Comparison of ENCODE assay signal across 25 mouse cellular contexts in the genomic region with DNA sequence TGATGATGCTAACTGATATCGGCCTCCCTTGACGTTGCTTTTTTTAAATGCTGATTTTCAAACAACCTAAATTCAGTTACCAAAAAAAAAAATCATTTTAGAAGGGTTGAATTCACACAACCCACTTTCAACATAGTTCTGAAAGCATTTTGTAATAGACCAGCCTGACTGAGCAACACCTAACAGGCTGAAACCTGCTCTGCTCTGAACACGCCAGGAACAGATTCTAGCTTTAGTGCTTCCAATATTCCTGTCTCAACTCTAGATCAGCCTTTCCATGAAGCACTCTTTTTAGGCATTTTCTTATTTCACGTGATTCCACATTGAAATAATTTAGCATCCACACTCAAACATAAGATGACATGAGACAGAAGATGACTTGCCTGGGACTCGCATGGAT.
DNase-seq lines count a peak whose midpoint lies in the region; ATAC-seq and TF ChIP-seq lines count a peak whose summit lies in the region.
"Had no signal": no experiment of that assay in that cellular context is flagged by ENCODE, and none has a peak within 500 bp of the region (broad histone marks: within the 10 kb centered on the region; RNA-seq: fewer than 3 reads in every experiment).

No protein-coding gene starts in this region.

- no peaks in the 10 kb centered on the region for H3K36me3 ChIP-seq in forebrain, postnatal 0 days (ENCODE audit: insufficient read depth)
- H3K36me3 ChIP-seq in forebrain, embryonic 12.5 days (replicated peaks), result no peaks in the 10 kb centered on the region
- H3K36me3 ChIP-seq: embryonic facial prominence, embryonic 10.5 days; embryonic facial prominence, embryonic 12.5 days; G1E had no signal

- no peaks in the 10 kb centered on the region for H3K27me3 ChIP-seq in forebrain, postnatal 0 days (ENCODE audit: insufficient read depth, low read length)
- no peaks in the 10 kb centered on the region for H3K27me3 ChIP-seq in forebrain, embryonic 12.5 days
- H3K27me3 ChIP-seq: CH12.LX; embryonic facial prominence, embryonic 12.5 days had no signal

- WGBS in forebrain, postnatal 0 days, result 69% methylated on average over 5 of the region's 5 CpGs
- 89% methylated on average over 5 of the region's 5 CpGs for WGBS in forebrain, embryonic 12.5 days

- H3K4me3 ChIP-seq in forebrain, postnatal 0 days (ENCODE audit: low read depth, low read length), result no peak overlapping the region
- H3K4me3 ChIP-seq in forebrain, embryonic 12.5 days (replicated peaks), result no peak overlapping the region
- H3K4me3 ChIP-seq: embryonic facial prominence, embryonic 10.5 days; embryonic facial prominence, embryonic 12.5 days; erythroblast, embryonic 14.5 days had no signal

- H3K4me1 ChIP-seq in forebrain, postnatal 0 days (ENCODE audit: insufficient read depth), result no peaks in the 10 kb centered on the region; the same call in 1 of the 2 replicates
- H3K4me1 ChIP-seq in forebrain, embryonic 12.5 days, result no peaks in the 10 kb centered on the region
- H3K4me1 ChIP-seq: embryonic facial prominence, embryonic 12.5 days had no signal

- no peak for TF ChIP-seq CTCF in forebrain, postnatal 0 days (IDR thresholded peaks at IDR 0.05; ENCODE audit: low read depth)

- no peaks in the 10 kb centered on the region for H3K9me3 ChIP-seq in forebrain, postnatal 0 days (ENCODE audit: low read length)
- no peaks in the 10 kb centered on the region for H3K9me3 ChIP-seq in forebrain, embryonic 12.5 days
- H3K9me3 ChIP-seq: embryonic facial prominence, embryonic 10.5 days; embryonic facial prominence, embryonic 12.5 days had no signal

- DNase-seq in forebrain, postnatal 0 days, result no peak
- peak; percentile 54 for DNase-seq in brain, adult 2 months (ENCODE audit: low read depth, low spot score)
- peak; percentile 51 for DNase-seq in fat pad, adult 2 months (ENCODE audit: extremely low read depth, low read depth, low spot score)
- DNase-seq in urinary bladder, adult 2 months (ENCODE audit: low spot score), result no peak
- DNase-seq: adrenal gland, adult 8-10 months; adrenal gland, postnatal 14 days; adrenal gland, postnatal 36 days; B cell, adult 2 months; cerebellum, adult 11-12 months; cerebellum, adult 2 months; cerebellum, adult 9-10 months; cerebellum, postnatal 10 days; cerebellum, postnatal 25 days had no signal

- ATAC-seq in forebrain, postnatal 0 days, result peak; percentile 74
- ATAC-seq in forebrain, embryonic 12.5 days (ENCODE audit: low FRiP score), result no peak
- ATAC-seq in megakaryocyte-erythroid progenitor cell, adult 5-6 weeks (replicated peaks; ENCODE audit: low FRiP score, low TSS enrichment, poor library complexity, severe bottlenecking), result no peak
- ATAC-seq: activated CD4-positive, CD25-positive, alpha-beta regulatory T cell, adult 4 months; CD4-positive, CD25-positive, alpha-beta regulatory T cell, adult 4 months; forebrain, embryonic 14.5 days; forebrain, embryonic 16.5 days; Patski had no signal

- H3K4me2 ChIP-seq in forebrain, postnatal 0 days (ENCODE audit: low read depth), result no peak overlapping the region
- H3K4me2 ChIP-seq in forebrain, embryonic 12.5 days, result no peak overlapping the region
- H3K4me2 ChIP-seq: embryonic facial prominence, embryonic 12.5 days had no signal

- H3K9ac ChIP-seq in forebrain, postnatal 0 days, result no peak overlapping the region
- H3K9ac ChIP-seq in forebrain, embryonic 12.5 days, result no peak overlapping the region
- H3K9ac ChIP-seq: embryonic facial prominence, embryonic 12.5 days had no signal

- H3K27ac ChIP-seq in forebrain, postnatal 0 days (ENCODE audit: low read depth, low read length), result no peak overlapping the region
- H3K27ac ChIP-seq in forebrain, embryonic 12.5 days, result no peak overlapping the region
- H3K27ac ChIP-seq: embryonic facial prominence, embryonic 10.5 days; embryonic facial prominence, embryonic 12.5 days had no signal

Comparison
In these comparisons a context has a peak if more than half of its experiments do, and no peak if none do; other contexts are left out.
1. DNase-seq: peak in brain, adult 2 months (single experiment) and fat pad, adult 2 months (single experiment); none in forebrain, postnatal 0 days (single experiment) and urinary bladder, adult 2 months (single experiment).